Mouse (Mus musculus) lung, adult 10 weeks (tissue): ENCODE data around the gene Tie1. TPM values are rescaled to one million over a fixed set of nuclear protein-coding genes. Genes with fewer than 3 reads are reported as not detected.

Source experiments
- polyA plus RNA-seq: library from polyadenylated mRNA; stranded (reverse); fragments of 350-450 nt; fragmentation: Illumina TruSeq; extraction: RNeasy Lipid Tissue Mini Kit (QIAGEN cat#74804); gene quantifications from one replicate; pipeline ENCODE4 v1.2.3, GENCODE M21; 2014; ENCODE audit warnings: low read depth, low replicate concordance; ENCODE audit not compliant: insufficient read depth

Gene Tie1
- 69.8 TPM for polyA plus RNA-seq

GRCm38 (mm10) chr4:118489717-118490132, at the start of gene Tie1:
Gene Tie1 (minus strand): TSS chr4:118490061.

GRCm38 (mm10) chr4:118526408-118527334, 36.8 kb upstream of the Tie1 start, which contains the start of gene 2610528J11Rik:
Gene 2610528J11Rik (plus strand): TSS chr4:118526999.

GRCm38 (mm10) chr4:118457345-118457975, 32.4 kb downstream of the Tie1 start, which contains the start of gene Mpl:
Gene Mpl (minus strand): TSS chr4:118457513.

GRCm38 (mm10) chr4:118436820-118437603, 52.8 kb downstream of the Tie1 start, which contains the start of gene Cdc20:
Gene Cdc20 (minus strand): TSS chr4:118437352.

GRCm38 (mm10) chr4:118427768-118428451, 62.0 kb downstream of the Tie1 start, which contains the start of gene Elovl1:
Gene Elovl1 (plus strand): TSS chr4:118428093.

Other genes with a start within 250 kb of the Tie1 start
- gene Ptprf, start 198.7 kb downstream of the Tie1 start, polyA plus RNA-seq: 32.3 TPM
- gene Szt2, start 80.8 kb downstream of the Tie1 start, polyA plus RNA-seq: 11.1 TPM
- gene Med8, start 80.7 kb downstream of the Tie1 start, polyA plus RNA-seq: 49.6 TPM
- 323 TPM for gene Elovl1, start 62.0 kb downstream of the Tie1 start, polyA plus RNA-seq
- gene Cdc20, start 52.7 kb downstream of the Tie1 start, polyA plus RNA-seq: 2.9 TPM
- 0.10 TPM for gene Mpl, start 32.5 kb downstream of the Tie1 start, polyA plus RNA-seq
- gene 2610528J11Rik, start 36.9 kb upstream of the Tie1 start, polyA plus RNA-seq: 12.1 TPM
- gene Tmem125, start 54.0 kb upstream of the Tie1 start, polyA plus RNA-seq: 11.6 TPM
- 2.5 TPM for gene Cfap57, start 130.7 kb upstream of the Tie1 start, polyA plus RNA-seq
- 50.0 TPM for gene Ebna1bp2, start 130.7 kb upstream of the Tie1 start, polyA plus RNA-seq
- not detected for gene Olfr62, start 168.9 kb upstream of the Tie1 start, polyA plus RNA-seq
- 0.24 TPM for gene Olfr1342, start 202.7 kb upstream of the Tie1 start, polyA plus RNA-seq
- gene Olfr1341, start 213.5 kb upstream of the Tie1 start, polyA plus RNA-seq: not detected
- gene Olfr1340, start 230.1 kb upstream of the Tie1 start, polyA plus RNA-seq: not detected
- gene Olfr1339, start 242.1 kb upstream of the Tie1 start, polyA plus RNA-seq: not detected